Mouse (Mus musculus) megakaryocyte-erythroid progenitor cell, adult 5 weeks (primary cell): ENCODE measurements around the gene Prr27. TPM values are rescaled to one million over a fixed set of nuclear protein-coding genes. Genes with fewer than 3 reads are reported as not detected.

ENCODE experiments used
- polyA plus RNA-seq: library from polyadenylated mRNA; stranded (reverse); fragments of >175 nt; gene quantifications from 2 replicates; pipeline ENCODE4 v1.2.3, GENCODE M21; 2012

Gene Prr27
- polyA plus RNA-seq = not detected in 2 replicates

DNA sequence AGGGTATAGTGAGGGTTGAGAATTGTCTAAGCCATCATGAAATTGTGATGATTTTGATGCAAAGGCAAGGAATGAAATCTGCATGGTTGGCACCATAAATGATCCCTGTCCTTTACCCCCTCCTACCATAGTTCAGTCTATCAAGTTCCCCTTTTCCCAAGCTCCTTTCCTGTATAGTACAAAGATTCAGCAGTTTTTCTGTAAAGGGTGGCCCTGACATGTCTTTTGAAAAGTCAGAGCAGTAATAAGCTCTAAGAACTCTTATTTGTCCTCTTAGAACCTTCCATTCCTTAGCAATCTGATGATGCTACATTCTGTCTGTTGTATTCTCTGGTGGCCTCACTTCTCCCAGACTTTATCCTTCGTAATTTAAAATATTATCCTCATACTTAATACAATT is at the start of gene Prr27:
TSS of gene Prr27 (plus strand) at position 301 of the 400 bp plus-strand sequence.

DNA sequence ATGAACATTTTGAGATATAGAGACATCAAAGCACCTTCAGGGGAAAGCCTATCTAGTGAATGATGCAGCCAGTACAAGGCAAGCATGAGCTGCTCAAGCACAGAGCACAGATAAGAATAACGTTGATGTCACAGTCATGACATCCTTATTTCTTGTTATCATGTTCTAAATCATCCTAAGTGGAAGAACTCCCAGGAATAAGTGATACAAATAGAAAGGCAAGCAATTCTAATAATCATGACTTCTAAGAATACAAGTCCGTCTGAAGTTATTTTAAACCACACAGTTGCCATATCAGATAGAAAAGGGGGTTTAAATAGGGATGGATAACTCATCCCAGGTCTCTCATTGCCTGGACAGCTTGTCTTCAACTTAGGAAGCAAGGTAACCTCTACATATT is 17.7 kb upstream of the Prr27 start, which contains the start of gene Csn1s2b:
TSS of gene Csn1s2b (plus strand) at position 301 of the 400 bp plus-strand sequence.

DNA sequence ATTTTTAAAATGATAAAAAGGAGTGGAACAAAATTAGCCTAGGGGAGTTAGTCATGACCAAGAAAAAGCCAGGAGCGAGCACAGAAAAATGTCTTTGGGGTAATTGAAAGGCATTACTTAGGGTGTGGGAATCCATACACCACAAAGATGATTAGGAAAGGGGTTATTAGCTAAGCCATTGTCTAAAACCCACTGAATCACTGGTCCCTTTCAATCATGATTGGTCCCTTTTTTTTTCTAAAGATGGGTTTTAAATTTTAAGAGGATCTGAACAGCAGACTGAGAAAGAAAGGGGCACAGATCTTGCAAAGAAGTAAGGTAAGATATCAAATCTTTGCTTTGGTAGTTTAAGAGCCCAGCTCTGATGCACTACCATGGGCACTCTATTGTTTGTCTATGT is 59.2 kb downstream of the Prr27 start, which contains the start of gene Odam:
TSS of gene Odam (plus strand) at position 301 of the 400 bp plus-strand sequence.

Other genes with a start within 250 kb of the Prr27 start
- gene Sult1e1, start 234.1 kb upstream of the Prr27 start, polyA plus RNA-seq = not detected in 2 replicates
- not detected in 2 replicates for gene Csn1s1, start 159.5 kb upstream of the Prr27 start, polyA plus RNA-seq
- not detected in 2 replicates for gene Csn2, start 126.1 kb upstream of the Prr27 start, polyA plus RNA-seq
- gene Csn1s2a, start 51.1 kb upstream of the Prr27 start, polyA plus RNA-seq = not detected in 2 replicates
- gene Csn1s2b, start 17.6 kb upstream of the Prr27 start, polyA plus RNA-seq = not detected in 2 replicates
- gene Odam, start 59.3 kb downstream of the Prr27 start, polyA plus RNA-seq = not detected in 2 replicates
- not detected in 2 replicates for gene Csn3, start 99.9 kb downstream of the Prr27 start, polyA plus RNA-seq
- gene 2310003L06Rik, start 143.8 kb downstream of the Prr27 start, polyA plus RNA-seq = not detected in 2 replicates
- not detected in 2 replicates for gene Gm28434, start 143.8 kb downstream of the Prr27 start, polyA plus RNA-seq
- gene Cabs1, start 153.8 kb downstream of the Prr27 start, polyA plus RNA-seq = not detected in 2 replicates
- not detected in 2 replicates for gene Smr3a, start 176.9 kb downstream of the Prr27 start, polyA plus RNA-seq